Mouse (Mus musculus) small intestine, adult 2 months (tissue): ENCODE data around the gene Adam23. TPM values are rescaled to one million over a fixed set of nuclear protein-coding genes. Genes with fewer than 3 reads are reported as not detected.

Source experiments
- H3K27ac ChIP-seq: fragments of 200-500 bp; 2 replicates; pipeline ENCODE4 v1.5.1; 2012; ENCODE audit warnings: low read depth, low read length, control low read depth, inconsistent platforms; ENCODE audit not compliant: insufficient read depth
- H3K27me3 ChIP-seq: fragments of 200-500 bp; 2 replicates; pipeline ENCODE4 v1.6.1; 2012; ENCODE audit warnings: mild to moderate bottlenecking, moderate library complexity, low read length, inconsistent platforms; ENCODE audit not compliant: control insufficient read depth, insufficient read depth
- H3K36me3 ChIP-seq: fragments of 200-500 bp; 2 replicates; pipeline ENCODE4 v1.6.1; 2012; ENCODE audit warnings: mild to moderate bottlenecking, low read length, control low read depth, inconsistent platforms; ENCODE audit not compliant: control insufficient read depth, insufficient read depth
- H3K4me1 ChIP-seq: fragments of 200-500 bp; 2 replicates; pipeline ENCODE4 v1.6.1; 2012; ENCODE audit warnings: low read length, inconsistent platforms, mixed read lengths; ENCODE audit not compliant: control insufficient read depth, insufficient read depth, insufficient read length
- H3K4me3 ChIP-seq: fragments of 200-500 bp; 2 replicates; pipeline ENCODE4 v1.5.1; 2012; ENCODE audit warnings: low read depth, mild to moderate bottlenecking, control low read depth, inconsistent platforms, low read length, moderate library complexity
- CTCF ChIP-seq: fragments of 200-500 bp; IDR thresholded peaks from 2 replicates; pipeline ENCODE4 v1.5.1; 2012; ENCODE audit warnings: low read depth, mild to moderate bottlenecking, control low read depth, inconsistent platforms, low read length, moderate library complexity, mixed read lengths; ENCODE audit not compliant: insufficient replicate concordance, insufficient read length; ENCODE audit errors: extremely low read depth
- POLR2A ChIP-seq: fragments of 200-500 bp; IDR thresholded peaks from 2 replicates; pipeline ENCODE4 v1.6.1; 2012; ENCODE audit warnings: low read depth, mild to moderate bottlenecking, control low read depth, inconsistent platforms, low read length, moderate library complexity
- WGBS: fragments of 180-500 bp; shearing (Covaris S2); methylation state at CpG from one replicate; pipeline ENCODE4 v1.1.7; 2018; 5-methylcytosine and 5-hydroxymethylcytosine counted together
- polyA plus RNA-seq: library from polyadenylated mRNA; depleted of rRNA; stranded (reverse); fragments of >200 nt; gene quantifications from 2 replicates; pipeline ENCODE4 v1.2.3, GENCODE M21; 2012; rRNA removed

Adam23 gene
- polyA plus RNA-seq = 0.63 and 0.74 TPM in 2 replicates

DNA sequence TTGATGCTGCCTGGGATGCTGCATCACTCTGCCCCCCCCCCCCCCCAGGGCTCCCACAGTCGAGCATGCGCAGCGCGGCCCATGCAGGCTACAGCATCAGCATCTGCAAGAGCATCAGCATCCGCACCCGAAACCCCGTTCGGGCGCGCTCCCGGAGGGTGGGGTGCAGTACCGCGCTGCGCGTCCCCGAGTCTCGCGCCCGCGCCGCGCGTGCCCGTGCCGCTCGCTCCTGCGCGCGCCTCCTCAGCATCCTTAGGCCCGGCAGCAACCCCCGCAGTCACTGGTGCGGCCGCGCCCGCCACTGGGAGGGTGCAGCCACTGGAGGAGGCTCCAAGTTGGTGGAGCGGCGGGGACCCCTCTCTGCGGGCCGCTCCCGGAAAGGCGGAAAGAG lies at the start of gene Adam23:
Gene Adam23 (plus strand): TSS at position 236 of the 391 bp plus-strand sequence.
- peaks cover 15% of the 10 kb centered on the region for H3K27me3 ChIP-seq
- no peaks in the 10 kb centered on the region for H3K4me1 ChIP-seq
- 2% methylated on average over 41 of the region's 41 CpGs for WGBS
- no peak within 1 kb of the TSS for H3K27ac ChIP-seq
- peak within 1 kb of the TSS; percentile 30 for H3K4me3 ChIP-seq
- TF ChIP-seq CTCF (no peak), POLR2A (no peak)
- H3K36me3 ChIP-seq = no peaks in the 10 kb centered on the region

- 68% methylated on average over 5 of the region's 5 CpGs for WGBS
These were observed 44.6 kb upstream of the Adam23 start for GRCm38 (mm10) chr1:63401130-63401529.

DNA sequence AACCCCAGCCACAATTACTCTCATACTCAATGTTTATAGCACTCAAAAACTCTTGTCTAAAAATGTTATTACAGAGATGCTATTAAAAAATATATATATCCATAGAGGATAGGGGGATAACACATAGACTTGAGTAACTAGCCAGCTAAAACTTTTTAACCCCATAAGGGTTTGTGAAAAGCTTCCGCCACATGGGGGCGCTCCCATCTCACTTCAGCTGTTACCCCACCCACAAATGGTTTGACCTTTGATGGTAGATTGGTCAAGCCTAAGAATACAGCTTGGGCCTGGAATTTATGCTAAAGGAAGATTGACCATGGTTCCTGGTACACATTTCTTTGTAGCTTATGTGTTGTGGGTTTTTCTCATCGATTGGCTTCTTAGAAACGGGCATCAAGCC lies 42.1 kb upstream of the Adam23 start:
- 48% methylated on average over 4 of the region's 4 CpGs for WGBS

More at GRCm38 (mm10) chr1:63401130-63401529, 44.6 kb upstream of the Adam23 start:
- H3K36me3 ChIP-seq = no peaks in the 10 kb centered on the region
- no peaks in the 10 kb centered on the region for H3K27me3 ChIP-seq
- TF ChIP-seq CTCF = no peak
- no peak for TF ChIP-seq POLR2A
- H3K27ac ChIP-seq = no peak overlapping the region
- H3K4me1 ChIP-seq = no peaks in the 10 kb centered on the region
- H3K4me3 ChIP-seq = no peak overlapping the region

GRCm38 (mm10) chr1:63408344-63408743 lies 37.3 kb upstream of the Adam23 start:
- no peak overlapping the region for H3K27ac ChIP-seq
- TF ChIP-seq POLR2A (no peak), CTCF (no peak)
- H3K4me3 ChIP-seq = no peak overlapping the region
- no peaks in the 10 kb centered on the region for H3K4me1 ChIP-seq
- WGBS = 65% methylated on average over 6 of the region's 6 CpGs
- H3K36me3 ChIP-seq = no peaks in the 10 kb centered on the region
- H3K27me3 ChIP-seq = no peaks in the 10 kb centered on the region

More for the DNA sequence above, 42.1 kb upstream of the Adam23 start:
- Histone ChIP-seq H3K4me3 (no peak overlapping the region), H3K4me1 (no peaks in the 10 kb centered on the region), H3K36me3 (no peaks in the 10 kb centered on the region), H3K27ac (no peak overlapping the region), H3K27me3 (no peaks in the 10 kb centered on the region)
- TF ChIP-seq POLR2A (no peak), CTCF (no peak)

DNA sequence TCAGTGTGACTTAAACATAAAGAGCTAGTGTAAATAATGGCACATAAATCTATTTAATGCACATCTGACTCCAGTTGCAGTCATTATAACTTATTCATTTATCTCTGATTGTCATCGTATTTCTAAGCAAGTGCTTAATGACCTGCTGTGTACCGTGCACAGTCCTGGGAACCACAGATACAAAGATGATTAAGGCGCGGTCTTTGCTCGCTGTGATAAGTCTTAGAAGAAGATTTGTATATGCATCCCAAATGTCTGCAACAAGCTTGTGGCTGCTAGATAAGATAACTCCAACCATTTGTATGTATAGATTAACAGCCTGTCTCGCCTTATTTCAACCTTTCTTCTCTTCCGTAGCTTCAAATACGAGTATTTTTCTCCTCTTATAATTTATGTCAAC lies 27.2 kb upstream of the Adam23 start:
- WGBS = 48% methylated on average over 8 of the region's 8 CpGs
- Histone ChIP-seq H3K36me3 (no peaks in the 10 kb centered on the region), H3K4me1 (no peaks in the 10 kb centered on the region), H3K4me3 (no peak overlapping the region), H3K27me3 (no peaks in the 10 kb centered on the region), H3K27ac (no peak overlapping the region)
- TF ChIP-seq CTCF (no peak), POLR2A (no peak)

GRCm38 (mm10) chr1:63430668-63431067 lies 15.0 kb upstream of the Adam23 start:
- TF ChIP-seq POLR2A = no peak
- Histone ChIP-seq H3K36me3 (no peaks in the 10 kb centered on the region), H3K4me3 (no peak overlapping the region), H3K27ac (no peak overlapping the region), H3K27me3 (no peaks in the 10 kb centered on the region), H3K4me1 (no peaks in the 10 kb centered on the region)
- 70% methylated on average over 6 of the region's 6 CpGs for WGBS

DNA sequence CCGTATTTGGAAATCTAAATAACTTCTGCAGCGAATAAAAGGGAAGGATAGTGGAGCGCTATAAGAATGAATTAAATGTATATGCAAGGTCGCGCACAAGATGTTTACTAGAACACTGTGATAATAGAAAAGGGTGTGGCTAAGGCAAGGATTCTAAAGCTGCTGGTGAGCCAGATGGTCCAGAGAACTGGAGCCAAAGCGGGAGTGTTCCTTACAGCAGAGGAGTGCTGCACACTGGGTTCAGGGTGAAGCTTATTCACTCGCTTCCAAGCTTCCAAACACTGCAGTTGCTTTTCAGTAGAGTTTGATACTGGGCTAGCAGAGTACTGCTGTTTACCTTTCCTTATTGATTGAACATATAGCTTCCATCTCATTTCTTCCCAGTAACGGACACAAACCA lies 14.5 kb upstream of the Adam23 start:
- H3K4me3 ChIP-seq = no peak overlapping the region
- TF ChIP-seq POLR2A (no peak), CTCF (no peak)
- no peaks in the 10 kb centered on the region for H3K4me1 ChIP-seq
- H3K27me3 ChIP-seq = no peaks in the 10 kb centered on the region
- no peak overlapping the region for H3K27ac ChIP-seq
- H3K36me3 ChIP-seq = no peaks in the 10 kb centered on the region
- WGBS = 85% methylated on average over 8 of the region's 8 CpGs

GRCm38 (mm10) chr1:63431842-63432241 lies 13.8 kb upstream of the Adam23 start:
- H3K36me3 ChIP-seq = no peaks in the 10 kb centered on the region
- no peak overlapping the region for H3K27ac ChIP-seq
- H3K4me1 ChIP-seq = no peaks in the 10 kb centered on the region
- 35% methylated on average over 3 of the region's 3 CpGs for WGBS
- no peak overlapping the region for H3K4me3 ChIP-seq
- TF ChIP-seq CTCF (no peak), POLR2A (no peak)
- no peaks in the 10 kb centered on the region for H3K27me3 ChIP-seq
